12 mouse cellular contexts compared by ENCODE assay signal in genomic region chr1:83075526-83076189, GRCm38 (mm10). TPM values are rescaled to one million over a fixed set of nuclear protein-coding genes. Genes with fewer than 3 reads are reported as not detected.
DNase-seq lines count a peak whose midpoint lies in the region; ATAC-seq and TF ChIP-seq lines count a peak whose summit lies in the region.
"Had no signal": no experiment of that assay in that cellular context is flagged by ENCODE, and none has a peak within 500 bp of the region (broad histone marks: within the 10 kb centered on the region; RNA-seq: fewer than 3 reads in every experiment).

No protein-coding gene starts in this region.

- H3K4me3 ChIP-seq in gastrocnemius, adult 2 months: peak overlapping the region; percentile 37
- peak overlapping the region; percentile 34 for H3K4me3 ChIP-seq in lung, postnatal 0 days (ENCODE audit: low read depth, low read length)
- H3K4me3 ChIP-seq in midbrain, embryonic 10.5 days: peak overlapping the region; percentile 38

- TF ChIP-seq EP300 in lung, postnatal 0 days (IDR thresholded peaks at IDR 0.05): no peak

- H3K36me3 ChIP-seq in lung, postnatal 0 days (ENCODE audit: insufficient read depth, low read length): no peaks in the 10 kb centered on the region
- H3K36me3 ChIP-seq in midbrain, embryonic 10.5 days: no peaks in the 10 kb centered on the region

- no peak for TF ChIP-seq CTCF in gastrocnemius, adult 2 months (IDR thresholded peaks at IDR 0.05)
- no peak for TF ChIP-seq CTCF in lung, postnatal 0 days (IDR thresholded peaks at IDR 0.05)

- no peak overlapping the region for H3K27ac ChIP-seq in gastrocnemius, adult 2 months
- H3K27ac ChIP-seq in lung, postnatal 0 days (ENCODE audit: low read length): no peak overlapping the region
- no peak overlapping the region for H3K27ac ChIP-seq in midbrain, embryonic 10.5 days (replicated peaks)

- H3K27me3 ChIP-seq in lung, postnatal 0 days (replicated peaks; ENCODE audit: insufficient read depth, low read length): no peaks in the 10 kb centered on the region
- H3K27me3 ChIP-seq in midbrain, embryonic 10.5 days (ENCODE audit: low read depth, poor library complexity, severe bottlenecking): no peaks in the 10 kb centered on the region

- no peaks in the 10 kb centered on the region for H3K9me3 ChIP-seq in lung, postnatal 0 days (ENCODE audit: low read length)
- H3K9me3 ChIP-seq in midbrain, embryonic 10.5 days (replicated peaks): no peaks in the 10 kb centered on the region

- intact Hi-C loops in gastrocnemius, adult 2 months (cut with DNase I): loop anchor here (5.0 kb wide), 1 partner anchor 288 kb away; no protein-coding TSS in a partner anchor
- intact Hi-C loops in gastrocnemius, postnatal 14 days (cut with DNase I; ENCODE audit: low total_unique reads): loop anchor here (10.0 kb wide), 1 partner anchor 291 kb away; no protein-coding TSS in a partner anchor

- DNase-seq in gastrocnemius, adult 2 months: no peak
- DNase-seq in gastrocnemius, postnatal 14 days: no peak
- DNase-seq in lung, postnatal 0 days (ENCODE audit: low spot score): no peak
- DNase-seq in lung, postnatal 14 days: no peak
- no peak for DNase-seq in midbrain, embryonic 10.5 days (ENCODE audit: low spot score)
- DNase-seq in adrenal gland, postnatal 14 days: no peak
- no peak for DNase-seq in spleen, adult 12 weeks (ENCODE audit: low spot score)
- DNase-seq in frontal cortex, postnatal 25 days (ENCODE audit: low spot score in 2 of 2): no peak
- DNase-seq: cerebellum, adult 8-10 months; heart, adult 11 months had no signal

- peak overlapping the region; percentile 51 for H3K4me2 ChIP-seq in lung, postnatal 0 days (replicated peaks; ENCODE audit: low read depth, low read length)

- ATAC-seq in lung, postnatal 0 days: no peak

- 32% methylated on average over 15 of the region's 15 CpGs for WGBS in lung, postnatal 0 days
- 46% methylated on average over 15 of the region's 15 CpGs for WGBS in midbrain, embryonic 10.5 days

- H3K4me1 ChIP-seq in lung, postnatal 0 days (ENCODE audit: insufficient read depth, low read depth, low read length): no peaks in the 10 kb centered on the region
- 0 out of 2 replicates have a peak, but pooled peaks cover 5% of the 10 kb centered on the region for H3K4me1 ChIP-seq in midbrain, embryonic 10.5 days

- H3K9ac ChIP-seq in lung, postnatal 0 days (replicated peaks; ENCODE audit: low read depth): no peak overlapping the region; the same call in 1 of the 2 replicates

RNA-seq across cellular contexts. Expression of gene Krtap28-13, which starts 14.9 kb away (rescaled TPM):
- not detected for total RNA-seq in gastrocnemius, adult 2 months (2021)
- total RNA-seq in gastrocnemius, postnatal 14 days (2021): not detected
- 0.16 TPM in 1 of 2 replicates, not detected in the other for polyA plus RNA-seq in lung, postnatal 0 days (2015; fragmentation: Nextera tagmentation; extraction: Ambion mirVana)
- not detected in 2 replicates for polyA plus RNA-seq in midbrain, embryonic 10.5 days (2016; fragmentation: Nextera tagmentation; extraction: Ambion mirVana)
- total RNA-seq in adrenal gland, postnatal 14 days (2021): not detected in 2 replicates
- polyA plus RNA-seq: limb, embryonic 11.5 days; testis, adult 2 months had no signal

RNA-seq across cellular contexts. Expression of gene A030005K14Rik, which starts 16.5 kb away (rescaled TPM):
- not detected for total RNA-seq in gastrocnemius, adult 2 months (2021)
- not detected for total RNA-seq in gastrocnemius, postnatal 14 days (2021)
- not detected in 2 replicates for polyA plus RNA-seq in lung, postnatal 0 days (2015; fragmentation: Nextera tagmentation; extraction: Ambion mirVana)
- polyA plus RNA-seq in midbrain, embryonic 10.5 days (2016; fragmentation: Nextera tagmentation; extraction: Ambion mirVana): not detected in 2 replicates
- not detected in 2 replicates for total RNA-seq in adrenal gland, postnatal 14 days (2021)
- polyA plus RNA-seq: limb, embryonic 11.5 days; testis, adult 2 months had no signal

RNA-seq across cellular contexts. Expression of gene Gm47969, which starts 30.9 kb away (rescaled TPM):
- not detected for total RNA-seq in gastrocnemius, adult 2 months (2021)
- total RNA-seq in gastrocnemius, postnatal 14 days (2021): not detected
- 0.45 and 1.0 TPM in 2 replicates for polyA plus RNA-seq in lung, postnatal 0 days (2015; fragmentation: Nextera tagmentation; extraction: Ambion mirVana)
- not detected in 2 replicates for polyA plus RNA-seq in midbrain, embryonic 10.5 days (2016; fragmentation: Nextera tagmentation; extraction: Ambion mirVana)
- total RNA-seq in adrenal gland, postnatal 14 days (2021): not detected in 2 replicates
- polyA plus RNA-seq: limb, embryonic 11.5 days; testis, adult 2 months had no signal

RNA-seq across cellular contexts. Expression of gene Krtap28-10, which starts 33.4 kb away (rescaled TPM):
- not detected for total RNA-seq in gastrocnemius, adult 2 months (2021)
- total RNA-seq in gastrocnemius, postnatal 14 days (2021): not detected
- not detected in 2 replicates for polyA plus RNA-seq in lung, postnatal 0 days (2015; fragmentation: Nextera tagmentation; extraction: Ambion mirVana)
- polyA plus RNA-seq in midbrain, embryonic 10.5 days (2016; fragmentation: Nextera tagmentation; extraction: Ambion mirVana): not detected in 2 replicates
- not detected in 2 replicates for total RNA-seq in adrenal gland, postnatal 14 days (2021)
- polyA plus RNA-seq: limb, embryonic 11.5 days; testis, adult 2 months had no signal

RNA-seq across cellular contexts. Expression of gene Slc19a3, which starts 37.4 kb away (rescaled TPM):
- total RNA-seq in gastrocnemius, adult 2 months (2021): not detected
- total RNA-seq in gastrocnemius, postnatal 14 days (2021): not detected
- polyA plus RNA-seq in lung, postnatal 0 days (2015; fragmentation: Nextera tagmentation; extraction: Ambion mirVana): 2.1 and 2.5 TPM in 2 replicates
- 0.31 and 0.48 TPM in 2 replicates for polyA plus RNA-seq in midbrain, embryonic 10.5 days (2016; fragmentation: Nextera tagmentation; extraction: Ambion mirVana)
- total RNA-seq in adrenal gland, postnatal 14 days (2021): 0.26 TPM in 1 of 2 replicates, not detected in the other
